Mouse (Mus musculus) stomach, postnatal 0 days (tissue): ENCODE results near the gene Plekha5.

Experiments
- CTCF ChIP-seq: IDR thresholded peaks from 2 replicates; pipeline ENCODE4 v1.5.1; 2016; ENCODE audit warnings: antibody characterized with exemption, low read depth, mild to moderate bottlenecking, moderate library complexity
- EP300 ChIP-seq: optimal IDR thresholded peaks from 2 replicates; pipeline ENCODE3; 2016; ENCODE audit warnings: antibody characterized with exemption

- TF ChIP-seq EP300 (no peak), CTCF (no peak)
These were observed 88.2 kb downstream of the Plekha5 start for GRCm38 (mm10) chr6:140512016-140512415.
